Mouse (Mus musculus): Measurements from ENCODE around the gene Rab37.

Rab37 gene

GRCm38 (mm10) chr11:115131768-115132381, 40.6 kb downstream of the Rab37 start:
- in situ Hi-C loops (cut with MboI): no loop called here

- in situ Hi-C loops (cut with MboI): no loop called here
Observed at GRCm38 (mm10) chr11:115133800-115134199, 42.6 kb downstream of the Rab37 start, which contains the start of gene Cd300lf. Gene Cd300lf (minus strand): TSS chr11:115133992.

- in situ Hi-C loops (cut with MboI): no loop called here
Observed at GRCm38 (mm10) chr11:115138597-115139262, 47.5 kb downstream of the Rab37 start.

GRCm38 (mm10) chr11:115141970-115142369, 50.7 kb downstream of the Rab37 start:
- in situ Hi-C loops (cut with MboI): no loop called here

GRCm38 (mm10) chr11:115147813-115148212, 56.6 kb downstream of the Rab37 start:
- in situ Hi-C loops (cut with MboI): no loop called here

- in situ Hi-C loops (cut with MboI): no loop called here
Observed at GRCm38 (mm10) chr11:115150741-115151254, 59.6 kb downstream of the Rab37 start.

GRCm38 (mm10) chr11:115151755-115152429, 60.7 kb downstream of the Rab37 start:
- in situ Hi-C loops (cut with MboI): no loop called here

- in situ Hi-C loops (cut with MboI): no loop called here
Observed at GRCm38 (mm10) chr11:115153088-115153487, 61.9 kb downstream of the Rab37 start.

- in situ Hi-C loops (cut with MboI): no loop called here
Observed at GRCm38 (mm10) chr11:115153699-115154292, 62.6 kb downstream of the Rab37 start.

GRCm38 (mm10) chr11:115155053-115155634, 63.9 kb downstream of the Rab37 start:
- in situ Hi-C loops (cut with MboI): loop anchor here (5.0 kb wide), 1 partner anchor 73 kb away; no protein-coding TSS in a partner anchor

GRCm38 (mm10) chr11:115157933-115158719, 66.9 kb downstream of the Rab37 start:
- in situ Hi-C loops (cut with MboI): loop anchor here (5.0 kb wide), 1 partner anchor 76 kb away; no protein-coding TSS in a partner anchor

- in situ Hi-C loops (cut with MboI): no loop called here
Observed at GRCm38 (mm10) chr11:115160016-115160797, 69.0 kb downstream of the Rab37 start.

- in situ Hi-C loops (cut with MboI): no loop called here
Observed at GRCm38 (mm10) chr11:115160883-115161577, 69.8 kb downstream of the Rab37 start.

GRCm38 (mm10) chr11:115161578-115162204, 70.5 kb downstream of the Rab37 start:
- in situ Hi-C loops (cut with MboI): no loop called here

GRCm38 (mm10) chr11:115162205-115162601, 71.0 kb downstream of the Rab37 start:
- in situ Hi-C loops (cut with MboI): no loop called here

- in situ Hi-C loops (cut with MboI): no loop called here
Observed at GRCm38 (mm10) chr11:115162832-115163480, 71.7 kb downstream of the Rab37 start, which contains the start of gene Slc9a3r1. Gene Slc9a3r1 (plus strand): TSS chr11:115163341.

- in situ Hi-C loops (cut with MboI): no loop called here
Observed at GRCm38 (mm10) chr11:115163568-115164150, 72.4 kb downstream of the Rab37 start.

GRCm38 (mm10) chr11:115164341-115164975, 73.2 kb downstream of the Rab37 start:
- in situ Hi-C loops (cut with MboI): no loop called here

Data from mature B cell (primary cell).